Mouse (Mus musculus): ENCODE data around the gene Ap2a1. TPM values are rescaled to one million over a fixed set of nuclear protein-coding genes. Genes with fewer than 3 reads are reported as not detected.

The Ap2a1 gene
- polyA plus RNA-seq, 1 experiment = 69.9 TPM

DNA sequence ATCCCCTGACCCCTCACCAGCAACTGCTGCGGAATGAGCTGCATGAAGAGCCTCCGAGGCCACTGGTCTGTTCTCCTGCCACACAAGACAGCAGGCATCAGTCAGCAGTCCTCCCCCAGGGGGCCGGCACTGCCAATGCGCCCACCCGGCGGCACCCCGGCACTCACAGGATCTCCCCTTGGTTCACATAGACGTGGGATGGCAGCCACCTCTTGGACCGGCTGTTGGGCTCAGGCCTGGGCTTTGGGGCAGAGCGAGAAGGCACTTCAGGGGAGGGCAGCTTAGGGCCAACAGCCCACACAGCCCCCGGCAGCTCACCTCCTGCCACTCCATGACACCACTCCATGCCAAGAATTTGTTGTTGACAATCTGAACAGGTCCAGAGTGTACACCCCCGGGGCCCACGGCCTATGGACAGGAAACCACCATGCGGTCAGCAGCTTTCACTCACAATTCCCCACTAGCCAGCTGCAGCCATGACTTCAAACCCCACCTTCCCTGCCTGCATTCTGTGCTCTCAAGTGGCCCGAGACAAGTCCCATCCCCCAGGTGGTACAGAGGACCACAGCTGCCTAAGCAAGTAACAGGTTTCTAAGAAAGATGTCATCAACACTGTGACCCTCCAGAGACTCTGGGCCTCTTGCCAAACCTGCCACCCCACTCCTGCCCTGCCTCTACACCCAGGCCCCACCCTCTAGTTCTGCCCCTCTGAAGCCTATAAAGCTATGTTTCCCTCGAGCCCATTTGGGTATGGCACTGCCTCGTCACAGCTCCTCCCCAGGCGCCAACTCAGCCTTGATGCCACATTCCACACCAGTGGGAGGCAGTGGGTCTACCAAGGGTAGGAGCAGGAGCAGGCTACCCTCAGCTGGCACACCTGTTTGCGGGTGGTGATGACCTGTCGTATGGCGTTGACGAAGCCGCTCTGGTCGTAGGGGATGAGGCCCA lies 64.4 kb downstream of the Ap2a1 start:
- no peak overlapping the region for H3K4me3 ChIP-seq (ENCODE audit: extremely low read depth, insufficient read depth, insufficient read length)
- H3K36me3 ChIP-seq (ENCODE audit: control insufficient read depth, insufficient read depth, low read length) = peaks cover 23% of the 10 kb centered on the region
- no peak overlapping the region for H3K27ac ChIP-seq (ENCODE audit: insufficient read depth, low read length)
- no peak for TF ChIP-seq CTCF (IDR thresholded peaks at IDR 0.05; ENCODE audit: extremely low read depth, insufficient read depth, insufficient read length, insufficient replicate concordance)
- no peak for TF ChIP-seq POLR2A (IDR thresholded peaks at IDR 0.05; ENCODE audit: low read depth, low read length)
- peaks cover 13% of the 10 kb centered on the region; the same call in 1 of the 2 replicates for H3K4me1 ChIP-seq (ENCODE audit: control insufficient read depth, insufficient read depth, insufficient read length)
- WGBS = 81% methylated on average over 24 of the region's 24 CpGs
- no peak for DNase-seq (ENCODE audit: low read depth in 1 of 2, low spot score in 2 of 2)
- no peaks in the 10 kb centered on the region; the same call in 1 of the 2 replicates for H3K27me3 ChIP-seq (ENCODE audit: control insufficient read depth, insufficient read depth, low read length)

- H3K27ac ChIP-seq (ENCODE audit: insufficient read depth, low read length) = no peak overlapping the region
- DNase-seq (ENCODE audit: low read depth in 1 of 2, low spot score in 2 of 2) = no peak
- H3K27me3 ChIP-seq (ENCODE audit: control insufficient read depth, insufficient read depth, low read length) = no peaks in the 10 kb centered on the region; the same call in 1 of the 2 replicates
- H3K36me3 ChIP-seq (ENCODE audit: control insufficient read depth, insufficient read depth, low read length) = peaks cover 23% of the 10 kb centered on the region
- no peak for TF ChIP-seq POLR2A (IDR thresholded peaks at IDR 0.05; ENCODE audit: low read depth, low read length)
- no peak for TF ChIP-seq CTCF (IDR thresholded peaks at IDR 0.05; ENCODE audit: extremely low read depth, insufficient read depth, insufficient read length, insufficient replicate concordance)
- peaks cover 13% of the 10 kb centered on the region; the same call in 1 of the 2 replicates for H3K4me1 ChIP-seq (ENCODE audit: control insufficient read depth, insufficient read depth, insufficient read length)
- 92% methylated on average over 11 of the region's 11 CpGs for WGBS
- H3K4me3 ChIP-seq (ENCODE audit: extremely low read depth, insufficient read depth, insufficient read length) = no peak overlapping the region
Measured at GRCm38 (mm10) chr7:44863982-44864494, 65.3 kb downstream of the Ap2a1 start.

DNA sequence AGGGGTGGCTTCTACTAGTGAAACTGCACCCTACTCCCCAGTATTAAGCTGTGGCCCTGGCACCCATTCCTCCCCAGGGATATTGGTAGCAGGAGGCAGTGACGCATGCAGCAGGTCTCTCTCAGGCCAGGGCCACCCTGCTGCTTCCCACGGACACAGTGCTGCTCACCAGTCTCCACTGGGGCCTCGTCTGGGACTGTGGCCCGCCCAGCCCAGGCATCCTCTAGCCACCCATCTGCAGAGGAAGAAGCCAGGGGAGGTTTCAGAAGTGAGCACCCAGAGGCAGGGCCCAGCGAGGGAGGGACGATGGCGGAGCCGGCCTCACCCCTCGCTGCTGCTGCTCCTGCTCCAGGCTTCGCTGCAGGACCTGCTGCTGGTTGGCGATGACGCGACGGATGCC lies 66.1 kb downstream of the Ap2a1 start:
- peaks cover 23% of the 10 kb centered on the region for H3K36me3 ChIP-seq (ENCODE audit: control insufficient read depth, insufficient read depth, low read length)
- no peak overlapping the region for H3K4me3 ChIP-seq (ENCODE audit: extremely low read depth, insufficient read depth, insufficient read length)
- no peaks in the 10 kb centered on the region for H3K27me3 ChIP-seq (ENCODE audit: control insufficient read depth, insufficient read depth, low read length)
- H3K4me1 ChIP-seq (ENCODE audit: control insufficient read depth, insufficient read depth, insufficient read length) = peaks cover 9% of the 10 kb centered on the region; the same call in 1 of the 2 replicates
- 92% methylated on average over 14 of the region's 14 CpGs for WGBS
- H3K27ac ChIP-seq (ENCODE audit: insufficient read depth, low read length) = no peak overlapping the region
- no peak for DNase-seq (ENCODE audit: low read depth in 1 of 2, low spot score in 2 of 2)
- no peak for TF ChIP-seq CTCF (IDR thresholded peaks at IDR 0.05; ENCODE audit: extremely low read depth, insufficient read depth, insufficient read length, insufficient replicate concordance)

DNA sequence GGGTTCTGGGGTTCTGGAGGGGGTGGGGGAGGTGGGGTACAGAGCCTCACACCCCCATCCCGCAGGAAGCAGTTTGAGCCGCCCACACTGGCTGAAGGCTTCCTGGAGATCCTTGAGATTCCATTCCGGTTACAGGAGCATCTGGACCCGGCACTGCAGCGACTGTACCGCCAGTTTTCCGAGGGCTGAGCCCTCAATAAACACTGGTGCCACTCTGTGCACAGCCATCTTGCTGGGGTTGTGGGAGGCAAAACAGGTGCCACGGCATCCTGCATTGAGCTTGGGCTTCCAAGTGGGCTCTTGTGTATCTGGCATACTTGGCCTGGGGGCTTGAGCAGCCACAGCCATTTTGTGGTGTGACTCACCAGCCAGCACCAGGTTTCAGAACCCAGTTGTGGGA lies 66.9 kb downstream of the Ap2a1 start:
- Histone ChIP-seq H3K4me3 (ENCODE audit: extremely low read depth, insufficient read depth, insufficient read length) (no peak overlapping the region), H3K36me3 (ENCODE audit: control insufficient read depth, insufficient read depth, low read length) (peaks cover 23% of the 10 kb centered on the region), H3K27ac (ENCODE audit: insufficient read depth, low read length) (no peak overlapping the region), H3K4me1 (ENCODE audit: control insufficient read depth, insufficient read depth, insufficient read length) (peaks cover 9% of the 10 kb centered on the region; the same call in 1 of the 2 replicates), H3K27me3 (ENCODE audit: control insufficient read depth, insufficient read depth, low read length) (no peaks in the 10 kb centered on the region)
- no peak for TF ChIP-seq POLR2A (IDR thresholded peaks at IDR 0.05; ENCODE audit: low read depth, low read length)
- no peak for TF ChIP-seq CTCF (IDR thresholded peaks at IDR 0.05; ENCODE audit: extremely low read depth, insufficient read depth, insufficient read length, insufficient replicate concordance)
- DNase-seq (ENCODE audit: low read depth in 1 of 2, low spot score in 2 of 2) = no peak
- 96% methylated on average over 8 of the region's 8 CpGs for WGBS

DNA sequence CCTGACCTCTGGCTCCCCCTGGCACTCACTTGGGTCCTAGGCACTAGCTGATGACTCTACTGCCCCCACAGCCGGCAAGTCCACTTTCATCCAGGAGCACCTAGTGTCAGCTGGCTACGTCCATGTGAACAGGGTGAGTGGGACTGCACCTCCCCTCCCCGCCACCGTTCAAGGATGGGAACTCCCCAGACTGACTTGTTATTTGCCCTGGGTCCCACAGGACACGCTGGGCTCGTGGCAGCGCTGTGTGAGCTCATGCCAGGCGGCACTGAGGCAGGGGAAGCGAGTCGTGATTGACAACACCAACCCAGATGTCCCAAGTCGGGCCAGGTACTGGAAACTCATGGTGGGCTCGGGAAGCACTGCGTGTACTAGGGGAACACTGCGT lies 67.9 kb downstream of the Ap2a1 start:
- no peaks in the 10 kb centered on the region for H3K27me3 ChIP-seq (ENCODE audit: control insufficient read depth, insufficient read depth, low read length)
- H3K4me3 ChIP-seq (ENCODE audit: extremely low read depth, insufficient read depth, insufficient read length) = no peak overlapping the region
- TF ChIP-seq POLR2A (IDR thresholded peaks at IDR 0.05; ENCODE audit: low read depth, low read length) (no peak), CTCF (IDR thresholded peaks at IDR 0.05; ENCODE audit: extremely low read depth, insufficient read depth, insufficient read length, insufficient replicate concordance) (no peak)
- no peak for DNase-seq (ENCODE audit: low read depth in 1 of 2, low spot score in 2 of 2)
- H3K27ac ChIP-seq (ENCODE audit: insufficient read depth, low read length) = no peak overlapping the region
- H3K36me3 ChIP-seq (ENCODE audit: control insufficient read depth, insufficient read depth, low read length) = peaks cover 23% of the 10 kb centered on the region
- peaks cover 4% of the 10 kb centered on the region; the same call in 1 of the 2 replicates for H3K4me1 ChIP-seq (ENCODE audit: control insufficient read depth, insufficient read depth, insufficient read length)
- 92% methylated on average over 14 of the region's 14 CpGs for WGBS

DNA sequence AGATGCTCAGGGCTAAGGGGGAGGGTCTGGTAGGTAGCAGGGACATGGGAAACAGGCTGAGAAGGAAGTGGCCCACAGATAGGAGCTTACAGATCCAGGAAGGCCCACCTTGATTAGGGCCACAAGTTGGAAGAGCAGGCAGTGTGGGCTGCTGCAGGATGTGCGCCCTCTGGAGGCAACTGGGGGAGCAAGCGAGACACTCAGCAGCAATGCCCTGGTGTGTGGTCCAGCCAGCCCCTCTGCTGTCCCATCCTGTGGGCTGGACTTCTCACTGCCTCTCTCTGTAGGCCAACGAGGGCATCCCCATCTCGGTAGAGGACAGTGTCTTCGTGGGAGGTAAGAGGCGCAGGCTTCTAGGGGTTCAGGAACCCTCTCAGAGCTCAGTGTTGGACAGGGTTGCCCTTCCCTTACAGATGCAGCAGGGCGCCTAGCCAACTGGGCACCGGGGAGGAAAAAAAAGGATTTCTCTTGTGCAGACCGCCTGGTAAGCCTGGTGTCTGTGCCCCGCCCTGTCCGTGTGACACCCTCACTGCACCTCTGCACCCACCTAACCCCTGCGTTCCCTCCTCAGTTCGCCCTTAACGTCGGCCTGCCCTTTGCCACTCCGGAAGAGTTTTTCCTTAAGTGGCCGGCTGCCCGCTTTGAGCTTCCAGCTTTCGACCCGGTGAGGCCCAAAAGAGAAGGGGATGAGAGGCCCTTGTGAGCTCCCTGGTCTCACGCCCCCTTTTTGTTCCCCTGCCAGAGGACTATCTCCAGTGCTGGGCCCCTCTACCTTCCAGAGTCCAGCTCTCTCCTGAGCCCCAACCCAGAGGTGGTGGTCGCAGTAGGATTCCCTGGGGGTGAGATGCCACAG lies 68.5 kb downstream of the Ap2a1 start:
- H3K4me1 ChIP-seq (ENCODE audit: control insufficient read depth, insufficient read depth, insufficient read length) = peaks cover 4% of the 10 kb centered on the region; the same call in 1 of the 2 replicates
- peak; percentile 93 for TF ChIP-seq CTCF (IDR thresholded peaks at IDR 0.05; ENCODE audit: extremely low read depth, insufficient read depth, insufficient read length, insufficient replicate concordance)
- TF ChIP-seq POLR2A (IDR thresholded peaks at IDR 0.05; ENCODE audit: low read depth, low read length) = no peak
- peaks cover 23% of the 10 kb centered on the region for H3K36me3 ChIP-seq (ENCODE audit: control insufficient read depth, insufficient read depth, low read length)
- no peaks in the 10 kb centered on the region for H3K27me3 ChIP-seq (ENCODE audit: control insufficient read depth, insufficient read depth, low read length)
- H3K4me3 ChIP-seq (ENCODE audit: extremely low read depth, insufficient read depth, insufficient read length) = no peak overlapping the region
- WGBS = 71% methylated on average over 22 of the region's 22 CpGs
- H3K27ac ChIP-seq (ENCODE audit: insufficient read depth, low read length) = no peak overlapping the region
- DNase-seq (ENCODE audit: low read depth in 1 of 2, low spot score in 2 of 2) = peak in 1 of 2 experiments; percentile 66
